Mouse (Mus musculus): ENCODE measurements around the gene Snx13. TPM values are rescaled to one million over a fixed set of nuclear protein-coding genes. Genes with fewer than 3 reads are reported as not detected.

The Snx13 gene
- total RNA-seq, 1 experiment = 13.6 TPM

- in situ Hi-C loops (cut with MboI; ENCODE audit: low sequenced_read_pairs in 2 of 2, unreplicated experiment in 2 of 2) = no loop called here
Observed at GRCm38 (mm10) chr12:35005748-35006147, 41.2 kb upstream of the Snx13 start.

DNA sequence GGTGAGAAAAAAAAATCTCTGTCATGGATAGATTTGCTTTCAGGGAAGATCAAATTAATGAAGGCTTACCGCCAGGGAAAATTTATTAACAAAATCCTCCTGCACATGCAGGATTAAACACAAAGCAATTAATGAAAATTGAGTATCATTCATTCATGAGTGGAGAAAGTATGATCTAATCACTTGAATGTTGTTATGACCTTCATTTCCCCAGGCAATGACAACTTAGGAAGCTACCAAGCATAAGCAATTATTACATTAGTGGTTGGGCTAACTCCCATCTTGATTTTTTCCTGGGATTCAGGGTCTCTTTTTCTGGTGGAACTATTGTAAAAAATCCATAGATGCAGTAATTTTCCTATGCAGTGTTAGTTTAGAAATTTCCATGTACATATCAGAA is 39.1 kb upstream of the Snx13 start:
- no peak overlapping the region for H3K4me3 ChIP-seq (ENCODE audit: insufficient read depth in 1 of 2, low read depth in 1 of 2, low read length in 2 of 2, poor library complexity in 1 of 2, severe bottlenecking in 1 of 2)
- H3K4me1 ChIP-seq (ENCODE audit: control insufficient read depth in 2 of 2, insufficient read depth in 2 of 2, low read length in 2 of 2, poor library complexity in 1 of 2) = no peaks in the 10 kb centered on the region
- H3K36me3 ChIP-seq (ENCODE audit: control insufficient read depth, insufficient read depth, low read length, poor library complexity, severe bottlenecking) = no peaks in the 10 kb centered on the region
- no peak for TF ChIP-seq ZC3H11A (IDR thresholded peaks at IDR 0.05; ENCODE audit: borderline replicate concordance, low read depth, low read length)
- no peak for TF ChIP-seq MAFK (IDR thresholded peaks at IDR 0.05; ENCODE audit: insufficient read depth, low read depth, low read length)
- no peak for TF ChIP-seq HCFC1 (IDR thresholded peaks at IDR 0.05; ENCODE audit: borderline replicate concordance, insufficient read depth, low read length)
- no peak for TF ChIP-seq ZNF384 (IDR thresholded peaks at IDR 0.05; ENCODE audit: low read depth, low read length)
- TF ChIP-seq CHD2 (IDR thresholded peaks at IDR 0.05; ENCODE audit: low read depth, low read length) = no peak
- no peaks in the 10 kb centered on the region for H3K9me3 ChIP-seq (ENCODE audit: control insufficient read depth, insufficient read depth, low read depth, low read length)
- no peak overlapping the region for H3K9ac ChIP-seq (ENCODE audit: insufficient read depth, low read depth, low read length, poor library complexity, severe bottlenecking)
- DNase-seq (ENCODE audit: low read depth, low spot score) = no peak
- H3K27ac ChIP-seq (ENCODE audit: insufficient read depth, low read depth, low read length, poor library complexity, severe bottlenecking) = no peak overlapping the region
- in situ Hi-C loops (cut with MboI; ENCODE audit: low sequenced_read_pairs in 2 of 2, unreplicated experiment in 2 of 2) = no loop called here

More at GRCm38 (mm10) chr12:35005748-35006147, 41.2 kb upstream of the Snx13 start:
- no peak for DNase-seq (ENCODE audit: low read depth, low spot score)
- Histone ChIP-seq H3K4me3 (ENCODE audit: insufficient read depth in 1 of 2, low read depth in 1 of 2, low read length in 2 of 2, poor library complexity in 1 of 2, severe bottlenecking in 1 of 2) (no peak overlapping the region), H3K36me3 (ENCODE audit: control insufficient read depth, insufficient read depth, low read length, poor library complexity, severe bottlenecking) (no peaks in the 10 kb centered on the region), H3K9ac (ENCODE audit: insufficient read depth, low read depth, low read length, poor library complexity, severe bottlenecking) (no peak overlapping the region), H3K27ac (ENCODE audit: insufficient read depth, low read depth, low read length, poor library complexity, severe bottlenecking) (no peak overlapping the region), H3K4me1 (ENCODE audit: control insufficient read depth in 2 of 2, insufficient read depth in 2 of 2, low read length in 2 of 2, poor library complexity in 1 of 2) (no peaks in the 10 kb centered on the region), H3K9me3 (ENCODE audit: control insufficient read depth, insufficient read depth, low read depth, low read length) (no peaks in the 10 kb centered on the region)
- no peak for TF ChIP-seq CHD2 (IDR thresholded peaks at IDR 0.05; ENCODE audit: low read depth, low read length)
- TF ChIP-seq ZNF384 (IDR thresholded peaks at IDR 0.05; ENCODE audit: low read depth, low read length) = no peak
- no peak for TF ChIP-seq MAFK (IDR thresholded peaks at IDR 0.05; ENCODE audit: insufficient read depth, low read depth, low read length)
- TF ChIP-seq ZC3H11A (IDR thresholded peaks at IDR 0.05; ENCODE audit: borderline replicate concordance, low read depth, low read length) = no peak
- no peak for TF ChIP-seq HCFC1 (IDR thresholded peaks at IDR 0.05; ENCODE audit: borderline replicate concordance, insufficient read depth, low read length)

- H3K9ac ChIP-seq (ENCODE audit: insufficient read depth, low read depth, low read length, poor library complexity, severe bottlenecking) = no peak overlapping the region
- no peaks in the 10 kb centered on the region for H3K36me3 ChIP-seq (ENCODE audit: control insufficient read depth, insufficient read depth, low read length, poor library complexity, severe bottlenecking)
- H3K4me3 ChIP-seq (ENCODE audit: insufficient read depth in 1 of 2, low read depth in 1 of 2, low read length in 2 of 2, poor library complexity in 1 of 2, severe bottlenecking in 1 of 2) = no peak overlapping the region
- H3K4me1 ChIP-seq (ENCODE audit: control insufficient read depth in 2 of 2, insufficient read depth in 2 of 2, low read length in 2 of 2, poor library complexity in 1 of 2) = no peaks in the 10 kb centered on the region
- no peak overlapping the region for H3K27ac ChIP-seq (ENCODE audit: insufficient read depth, low read depth, low read length, poor library complexity, severe bottlenecking)
- TF ChIP-seq HCFC1 (IDR thresholded peaks at IDR 0.05; ENCODE audit: borderline replicate concordance, insufficient read depth, low read length) = no peak
- TF ChIP-seq MAFK (IDR thresholded peaks at IDR 0.05; ENCODE audit: insufficient read depth, low read depth, low read length) = no peak
- no peak for TF ChIP-seq CHD2 (IDR thresholded peaks at IDR 0.05; ENCODE audit: low read depth, low read length)
- TF ChIP-seq ZNF384 (IDR thresholded peaks at IDR 0.05; ENCODE audit: low read depth, low read length) = no peak
- no peak for TF ChIP-seq ZC3H11A (IDR thresholded peaks at IDR 0.05; ENCODE audit: borderline replicate concordance, low read depth, low read length)
- H3K9me3 ChIP-seq (ENCODE audit: control insufficient read depth, insufficient read depth, low read depth, low read length) = no peaks in the 10 kb centered on the region
- no peak for DNase-seq (ENCODE audit: low read depth, low spot score)
- in situ Hi-C loops (cut with MboI; ENCODE audit: low sequenced_read_pairs in 2 of 2, unreplicated experiment in 2 of 2) = no loop called here
Observed at GRCm38 (mm10) chr12:35008340-35009137, 38.4 kb upstream of the Snx13 start.

GRCm38 (mm10) chr12:35011462-35011861 is 35.5 kb upstream of the Snx13 start:
- Histone ChIP-seq H3K9me3 (ENCODE audit: control insufficient read depth, insufficient read depth, low read depth, low read length) (no peaks in the 10 kb centered on the region), H3K36me3 (ENCODE audit: control insufficient read depth, insufficient read depth, low read length, poor library complexity, severe bottlenecking) (no peaks in the 10 kb centered on the region), H3K4me3 (ENCODE audit: insufficient read depth in 1 of 2, low read depth in 1 of 2, low read length in 2 of 2, poor library complexity in 1 of 2, severe bottlenecking in 1 of 2) (no peak overlapping the region), H3K9ac (ENCODE audit: insufficient read depth, low read depth, low read length, poor library complexity, severe bottlenecking) (no peak overlapping the region), H3K4me1 (ENCODE audit: control insufficient read depth in 2 of 2, insufficient read depth in 2 of 2, low read length in 2 of 2, poor library complexity in 1 of 2) (no peaks in the 10 kb centered on the region), H3K27ac (ENCODE audit: insufficient read depth, low read depth, low read length, poor library complexity, severe bottlenecking) (no peak overlapping the region)
- no peak for TF ChIP-seq ZNF384 (IDR thresholded peaks at IDR 0.05; ENCODE audit: low read depth, low read length)
- TF ChIP-seq ZC3H11A (IDR thresholded peaks at IDR 0.05; ENCODE audit: borderline replicate concordance, low read depth, low read length) = no peak
- TF ChIP-seq CHD2 (IDR thresholded peaks at IDR 0.05; ENCODE audit: low read depth, low read length) = no peak
- TF ChIP-seq MAFK (IDR thresholded peaks at IDR 0.05; ENCODE audit: insufficient read depth, low read depth, low read length) = no peak
- no peak for TF ChIP-seq HCFC1 (IDR thresholded peaks at IDR 0.05; ENCODE audit: borderline replicate concordance, insufficient read depth, low read length)
- no peak for DNase-seq (ENCODE audit: low read depth, low spot score)
- in situ Hi-C loops (cut with MboI; ENCODE audit: low sequenced_read_pairs in 2 of 2, unreplicated experiment in 2 of 2) = no loop called here
